In the genomic region with DNA sequence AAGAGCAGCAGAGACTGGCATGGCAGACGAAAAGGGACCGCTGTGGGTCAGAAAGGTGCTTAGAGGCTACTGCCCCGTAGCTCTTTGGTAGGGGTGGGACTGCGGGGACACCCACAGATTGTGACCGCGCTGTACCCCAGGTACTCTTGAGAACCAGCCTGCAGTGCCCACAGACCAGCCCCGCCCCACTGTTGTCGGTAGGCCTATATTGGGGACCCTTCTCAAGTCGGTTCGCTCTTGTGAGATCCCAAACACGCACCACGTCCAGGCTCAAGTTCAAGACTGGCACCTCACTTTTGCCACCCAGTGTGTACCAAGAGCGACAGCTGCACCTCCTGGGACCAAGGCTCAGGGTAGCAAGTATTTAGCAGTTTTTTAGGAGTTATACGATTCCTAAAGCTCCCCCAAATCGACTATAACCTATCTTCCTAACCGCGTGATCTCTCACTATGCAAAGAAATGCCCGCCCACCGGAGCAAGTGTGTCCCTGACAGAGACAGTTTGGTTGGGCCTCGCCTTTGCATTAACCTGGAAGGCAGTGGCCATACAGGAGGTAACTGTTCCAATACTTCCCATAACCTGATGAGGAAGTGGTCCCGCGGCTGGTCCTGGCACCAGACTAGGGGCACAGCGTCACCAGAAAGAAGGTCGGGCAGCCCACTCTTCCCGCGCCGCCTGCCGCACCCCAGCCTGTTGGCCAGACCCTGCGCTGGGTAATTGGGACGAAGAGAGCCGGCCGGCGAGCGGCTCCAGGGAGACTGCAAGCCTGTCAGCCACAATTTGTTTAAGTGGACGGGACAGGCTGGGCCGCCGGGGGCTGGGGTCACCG, we compare ENCODE assay signal across 12 mouse cellular contexts. TPM values are rescaled to one million over a fixed set of nuclear protein-coding genes. Genes with fewer than 3 reads are reported as not detected.
A peak's percentile ranks its signal among the peaks of the same experiment; 100 is the strongest.
DNase-seq lines count a peak whose midpoint lies in the region; ATAC-seq lines count a peak whose summit lies in the region.
"Had no signal": no experiment of that assay in that cellular context is flagged by ENCODE, and none has a peak within 500 bp of the region (broad histone marks: within the 10 kb centered on the region; RNA-seq: fewer than 3 reads in every experiment).

No protein-coding gene starts in this region.

- WGBS in forebrain, embryonic 13.5 days = 3% methylated on average over 38 of the region's 38 CpGs
- 5% methylated on average over 38 of the region's 38 CpGs for WGBS in forebrain, embryonic 15.5 days
- 8% methylated on average over 38 of the region's 38 CpGs for WGBS in limb, embryonic 13.5 days
- WGBS in stomach, embryonic 16.5 days = 28% methylated on average over 38 of the region's 38 CpGs

- H3K9me3 ChIP-seq in forebrain, embryonic 13.5 days (replicated peaks) = no peaks in the 10 kb centered on the region
- H3K9me3 ChIP-seq in forebrain, embryonic 15.5 days = no peaks in the 10 kb centered on the region
- H3K9me3 ChIP-seq in limb, embryonic 13.5 days = no peaks in the 10 kb centered on the region
- no peaks in the 10 kb centered on the region for H3K9me3 ChIP-seq in stomach, embryonic 16.5 days (replicated peaks; ENCODE audit: control insufficient read depth, low read length)

- H3K4me1 ChIP-seq in forebrain, embryonic 13.5 days = peaks cover 28% of the 10 kb centered on the region
- peaks cover 30% of the 10 kb centered on the region for H3K4me1 ChIP-seq in forebrain, embryonic 15.5 days
- peaks cover 57% of the 10 kb centered on the region for H3K4me1 ChIP-seq in limb, embryonic 13.5 days
- H3K4me1 ChIP-seq in stomach, embryonic 16.5 days (ENCODE audit: control insufficient read depth, insufficient read depth, low read length) = peaks cover 22% of the 10 kb centered on the region

- no peak overlapping the region for H3K9ac ChIP-seq in forebrain, embryonic 13.5 days
- no peak overlapping the region for H3K9ac ChIP-seq in forebrain, embryonic 15.5 days (replicated peaks)
- H3K9ac ChIP-seq in limb, embryonic 13.5 days = peak overlapping the region; percentile 60
- peak overlapping the region; percentile 75 for H3K9ac ChIP-seq in stomach, embryonic 16.5 days (ENCODE audit: low read length)

- ATAC-seq in forebrain, embryonic 13.5 days = no peak
- ATAC-seq in forebrain, embryonic 15.5 days (replicated peaks) = no peak
- ATAC-seq in limb, embryonic 13.5 days (ENCODE audit: low FRiP score, low read depth) = no peak
- ATAC-seq in stomach, embryonic 16.5 days (ENCODE audit: insufficient read depth, low FRiP score) = no peak

- H3K4me3 ChIP-seq in forebrain, embryonic 13.5 days = no peak overlapping the region
- H3K4me3 ChIP-seq in forebrain, embryonic 15.5 days = no peak overlapping the region
- H3K4me3 ChIP-seq in limb, embryonic 13.5 days = peak overlapping the region; percentile 69
- H3K4me3 ChIP-seq in stomach, embryonic 16.5 days (replicated peaks; ENCODE audit: low read length) = peak overlapping the region; percentile 66
- H3K4me3 ChIP-seq: erythroblast, embryonic 14.5 days; left cerebral cortex, adult 2 months had no signal

- H3K4me2 ChIP-seq in forebrain, embryonic 13.5 days = peak overlapping the region; percentile 19; the same call in 1 of the 2 replicates
- H3K4me2 ChIP-seq in forebrain, embryonic 15.5 days (replicated peaks) = no peak overlapping the region
- peak overlapping the region; percentile 87 for H3K4me2 ChIP-seq in limb, embryonic 13.5 days (replicated peaks)
- H3K4me2 ChIP-seq in stomach, embryonic 16.5 days (ENCODE audit: low read depth, low read length) = peak overlapping the region; percentile 93

- H3K36me3 ChIP-seq in forebrain, embryonic 13.5 days (ENCODE audit: poor library complexity, severe bottlenecking) = no peaks in the 10 kb centered on the region
- H3K36me3 ChIP-seq in forebrain, embryonic 15.5 days = no peaks in the 10 kb centered on the region
- H3K36me3 ChIP-seq in limb, embryonic 13.5 days = no peaks in the 10 kb centered on the region
- no peaks in the 10 kb centered on the region for H3K36me3 ChIP-seq in stomach, embryonic 16.5 days (ENCODE audit: control insufficient read depth, insufficient read depth, low read length)

- peak; percentile 45 for DNase-seq in lung, postnatal 10 days
- DNase-seq in lung, postnatal 25 days (ENCODE audit: low spot score) = no peak
- no peak for DNase-seq in adrenal gland, adult 2 months
- DNase-seq in Muller cell, postnatal 12 days (ENCODE audit: inconsistent ontology term) = no peak
- DNase-seq: thymus, postnatal 14 days had no signal

- no peak overlapping the region for H3K27ac ChIP-seq in forebrain, embryonic 13.5 days
- H3K27ac ChIP-seq in forebrain, embryonic 15.5 days (replicated peaks) = no peak overlapping the region
- H3K27ac ChIP-seq in limb, embryonic 13.5 days = no peak overlapping the region
- H3K27ac ChIP-seq in stomach, embryonic 16.5 days (ENCODE audit: low read length) = peak overlapping the region; percentile 49; the same call in 1 of the 2 replicates
- H3K27ac ChIP-seq: left cerebral cortex, adult 2 months had no signal

- peaks cover 98% of the 10 kb centered on the region for H3K27me3 ChIP-seq in forebrain, embryonic 13.5 days
- H3K27me3 ChIP-seq in forebrain, embryonic 15.5 days = peaks cover 82% of the 10 kb centered on the region
- peaks cover 87% of the 10 kb centered on the region for H3K27me3 ChIP-seq in limb, embryonic 13.5 days
- peaks cover 31% of the 10 kb centered on the region for H3K27me3 ChIP-seq in stomach, embryonic 16.5 days (ENCODE audit: control insufficient read depth, insufficient read depth, low read length)

RNA-seq across cellular contexts. Expression of a gene that starts 3.4 kb away (rescaled TPM):
- polyA plus RNA-seq in forebrain, embryonic 13.5 days (2015; fragmentation: Nextera tagmentation; extraction: Ambion mirVana) = 0.42 and 0.61 TPM in 2 replicates
- 0.76 and 0.86 TPM in 2 replicates for polyA plus RNA-seq in forebrain, embryonic 15.5 days (2015; fragmentation: Nextera tagmentation; extraction: Ambion mirVana)
- polyA plus RNA-seq in limb, embryonic 13.5 days (2015; fragmentation: Nextera tagmentation; extraction: Ambion mirVana) = 5.0 and 5.1 TPM in 2 replicates
- 2.9 and 3.1 TPM in 2 replicates for polyA plus RNA-seq in stomach, embryonic 16.5 days (2015; fragmentation: Nextera tagmentation; extraction: Ambion mirVana)
- 10 to 100 TPM; 16.8 to 29.0 TPM for total RNA-seq in adrenal gland, adult 2 months (2021)
- polyA plus RNA-seq in adrenal gland, adult 2 months (2012; rRNA removed) = 54.5 and 56.0 TPM in 2 replicates

RNA-seq across cellular contexts. Expression of a gene that starts 21.2 kb away (rescaled TPM):
- polyA plus RNA-seq in forebrain, embryonic 13.5 days (2015; fragmentation: Nextera tagmentation; extraction: Ambion mirVana) = not detected in 2 replicates
- polyA plus RNA-seq in forebrain, embryonic 15.5 days (2015; fragmentation: Nextera tagmentation; extraction: Ambion mirVana) = not detected in 2 replicates
- polyA plus RNA-seq in limb, embryonic 13.5 days (2015; fragmentation: Nextera tagmentation; extraction: Ambion mirVana) = 0.28 TPM in 1 of 2 replicates, not detected in the other
- not detected in 2 replicates for polyA plus RNA-seq in stomach, embryonic 16.5 days (2015; fragmentation: Nextera tagmentation; extraction: Ambion mirVana)
- not detected for total RNA-seq in adrenal gland, adult 2 months (2021)
- not detected in 2 replicates for polyA plus RNA-seq in adrenal gland, adult 2 months (2012; rRNA removed)
- total RNA-seq: left cerebral cortex, adult 2 months; neutrophil, adult 5-6 weeks had no signal
- polyA plus RNA-seq: erythroblast, embryonic 14.5 days had no signal

RNA-seq across cellular contexts. Expression of a gene that starts 57.3 kb away (rescaled TPM):
- 0.06 and 0.26 TPM in 2 replicates for polyA plus RNA-seq in forebrain, embryonic 13.5 days (2015; fragmentation: Nextera tagmentation; extraction: Ambion mirVana)
- polyA plus RNA-seq in forebrain, embryonic 15.5 days (2015; fragmentation: Nextera tagmentation; extraction: Ambion mirVana) = 0.11 and 0.25 TPM in 2 replicates
- 25.1 and 29.3 TPM in 2 replicates for polyA plus RNA-seq in limb, embryonic 13.5 days (2015; fragmentation: Nextera tagmentation; extraction: Ambion mirVana)
- polyA plus RNA-seq in stomach, embryonic 16.5 days (2015; fragmentation: Nextera tagmentation; extraction: Ambion mirVana) = 0.17 and 0.22 TPM in 2 replicates
- total RNA-seq in adrenal gland, adult 2 months (2021) = under 1 TPM in 1 of 2 experiments, not detected in 1; 0.10 TPM
- 0.10 and 0.27 TPM in 2 replicates for polyA plus RNA-seq in adrenal gland, adult 2 months (2012; rRNA removed)
- total RNA-seq: neutrophil, adult 5-6 weeks had no signal
- polyA plus RNA-seq: erythroblast, embryonic 14.5 days had no signal

Comparison
In these comparisons a context has a peak if more than half of its experiments do, and no peak if none do; other contexts are left out.
1. H3K4me3 ChIP-seq: peak in limb, embryonic 13.5 days (single experiment) and stomach, embryonic 16.5 days (single experiment); none in forebrain, embryonic 13.5 days (single experiment) and forebrain, embryonic 15.5 days (single experiment).
2. H3K9ac ChIP-seq: peak in limb, embryonic 13.5 days (single experiment) and stomach, embryonic 16.5 days (single experiment); none in forebrain, embryonic 13.5 days (single experiment) and forebrain, embryonic 15.5 days (single experiment).
3. RNA of a gene that starts 57.3 kb away (polyA plus RNA-seq): 25.1 to 29.3 TPM in limb, embryonic 13.5 days; 0.10 to 0.27 TPM in adrenal gland, adult 2 months, 0.11 to 0.25 TPM in forebrain, embryonic 15.5 days, 0.17 to 0.22 TPM in stomach, embryonic 16.5 days and 0.06 to 0.26 TPM in forebrain, embryonic 13.5 days; every median in the first group is over 10 times any median in the second.